Mouse (Mus musculus): ENCODE measurements around the gene Cyb561d1. TPM values are rescaled to one million over a fixed set of nuclear protein-coding genes. Genes with fewer than 3 reads are reported as not detected.
A peak's percentile ranks its signal among the peaks of the same experiment; 100 is the strongest.

Gene Cyb561d1
- polyA plus RNA-seq, 1 experiment from 2014 or later: 1.8 TPM

- ATAC-seq (ENCODE audit: insufficient number of reproducible peaks, insufficient read depth, low FRiP score, low read depth): no peak
- Histone ChIP-seq H3K9me3 (ENCODE audit: control insufficient read depth, low read length) (no peaks in the 10 kb centered on the region), H3K27ac (replicated peaks in 1 of 2; ENCODE audit: control insufficient read depth in 1 of 2, insufficient read depth in 1 of 2, low read depth in 2 of 2, low read length in 2 of 2) (no peak overlapping the region), H3K9ac (ENCODE audit: low read length) (no peak overlapping the region), H3K27me3 (ENCODE audit: control insufficient read depth, insufficient read depth, low read length) (no peaks in the 10 kb centered on the region), H3K4me1 (ENCODE audit: control insufficient read depth in 2 of 2, insufficient read depth in 2 of 2, low read length in 2 of 2) (peaks cover 3 to 13% of the 10 kb centered on the region in 2 experiments; a peak in 3 of 4 replicates), H3K4me3 (ENCODE audit: control insufficient read depth in 1 of 2, insufficient read depth in 1 of 2, low read depth in 1 of 2, low read length in 2 of 2) (no peak overlapping the region), H3K4me2 (ENCODE audit: low read length) (no peak overlapping the region), H3K36me3 (ENCODE audit: control insufficient read depth, insufficient read depth, low read length) (peaks cover 69% of the 10 kb centered on the region)
- 92% methylated on average over 13 of the region's 13 CpGs for WGBS
Measured at GRCm38 (mm10) chr3:108203212-108203611, 2.2 kb upstream of the Cyb561d1 start.

- ATAC-seq (ENCODE audit: insufficient number of reproducible peaks, insufficient read depth, low FRiP score, low read depth): no peak
- Histone ChIP-seq H3K4me3 (ENCODE audit: control insufficient read depth in 1 of 2, insufficient read depth in 1 of 2, low read depth in 1 of 2, low read length in 2 of 2) (no peak overlapping the region), H3K36me3 (ENCODE audit: control insufficient read depth, insufficient read depth, low read length) (peaks cover 66% of the 10 kb centered on the region), H3K9ac (ENCODE audit: low read length) (no peak overlapping the region), H3K4me2 (ENCODE audit: low read length) (no peak overlapping the region), H3K4me1 (ENCODE audit: control insufficient read depth in 2 of 2, insufficient read depth in 2 of 2, low read length in 2 of 2) (peaks cover 3 to 14% of the 10 kb centered on the region in 2 experiments; a peak in 3 of 4 replicates), H3K27ac (replicated peaks in 1 of 2; ENCODE audit: control insufficient read depth in 1 of 2, insufficient read depth in 1 of 2, low read depth in 2 of 2, low read length in 2 of 2) (no peak overlapping the region), H3K9me3 (ENCODE audit: control insufficient read depth, low read length) (no peaks in the 10 kb centered on the region), H3K27me3 (ENCODE audit: control insufficient read depth, insufficient read depth, low read length) (no peaks in the 10 kb centered on the region)
Measured at GRCm38 (mm10) chr3:108202506-108202905, 1.5 kb upstream of the Cyb561d1 start.

GRCm38 (mm10) chr3:108199231-108199630, 1.8 kb downstream of the Cyb561d1 start:
- peaks cover 18 to 35% of the 10 kb centered on the region in 2 experiments for H3K4me1 ChIP-seq (ENCODE audit: control insufficient read depth in 2 of 2, insufficient read depth in 2 of 2, low read length in 2 of 2)
- WGBS: 93% methylated on average over 6 of the region's 6 CpGs
- H3K27me3 ChIP-seq (ENCODE audit: control insufficient read depth, insufficient read depth, low read length): no peaks in the 10 kb centered on the region
- H3K9ac ChIP-seq (ENCODE audit: low read length): 0 out of 2 replicates have a peak overlapping the region, but pooled peaks have one; percentile 76
- no peaks in the 10 kb centered on the region for H3K9me3 ChIP-seq (ENCODE audit: control insufficient read depth, low read length)
- H3K36me3 ChIP-seq (ENCODE audit: control insufficient read depth, insufficient read depth, low read length): peaks cover 36% of the 10 kb centered on the region
- no peak overlapping the region for H3K4me2 ChIP-seq (ENCODE audit: low read length)
- no peak overlapping the region for H3K27ac ChIP-seq (replicated peaks in 1 of 2; ENCODE audit: control insufficient read depth in 1 of 2, insufficient read depth in 1 of 2, low read depth in 2 of 2, low read length in 2 of 2)
- ATAC-seq (ENCODE audit: insufficient number of reproducible peaks, insufficient read depth, low FRiP score, low read depth): no peak
- no peak overlapping the region for H3K4me3 ChIP-seq (ENCODE audit: control insufficient read depth in 1 of 2, insufficient read depth in 1 of 2, low read depth in 1 of 2, low read length in 2 of 2)

- no peak overlapping the region for H3K4me3 ChIP-seq (ENCODE audit: control insufficient read depth in 1 of 2, insufficient read depth in 1 of 2, low read depth in 1 of 2, low read length in 2 of 2)
Measured at GRCm38 (mm10) chr3:108197066-108197497, 3.9 kb downstream of the Cyb561d1 start.

GRCm38 (mm10) chr3:108195941-108196590, 4.9 kb downstream of the Cyb561d1 start:
- H3K4me3 ChIP-seq (ENCODE audit: control insufficient read depth in 1 of 2, insufficient read depth in 1 of 2, low read depth in 1 of 2, low read length in 2 of 2): no peak overlapping the region
- no peaks in the 10 kb centered on the region for H3K9me3 ChIP-seq (ENCODE audit: control insufficient read depth, low read length)
- peaks cover 10% of the 10 kb centered on the region; the same call in 1 of the 2 replicates for H3K36me3 ChIP-seq (ENCODE audit: control insufficient read depth, insufficient read depth, low read length)
- WGBS: 57% methylated on average over 7 of the region's 7 CpGs
- H3K9ac ChIP-seq (ENCODE audit: low read length): no peak overlapping the region
- H3K27ac ChIP-seq (replicated peaks in 1 of 2; ENCODE audit: control insufficient read depth in 1 of 2, insufficient read depth in 1 of 2, low read depth in 2 of 2, low read length in 2 of 2): peak overlapping the region in 1 of 2 experiments; percentile 27; a peak in 1 of 4 replicates
- ATAC-seq (ENCODE audit: insufficient number of reproducible peaks, insufficient read depth, low FRiP score, low read depth): no peak
- no peaks in the 10 kb centered on the region for H3K27me3 ChIP-seq (ENCODE audit: control insufficient read depth, insufficient read depth, low read length)
- H3K4me2 ChIP-seq (ENCODE audit: low read length): no peak overlapping the region
- H3K4me1 ChIP-seq (ENCODE audit: control insufficient read depth in 2 of 2, insufficient read depth in 2 of 2, low read length in 2 of 2): peaks cover 21 to 36% of the 10 kb centered on the region in 2 experiments

More at GRCm38 (mm10) chr3:108197066-108197497, 3.9 kb downstream of the Cyb561d1 start:
- Histone ChIP-seq H3K36me3 (ENCODE audit: control insufficient read depth, insufficient read depth, low read length) (peaks cover 16% of the 10 kb centered on the region; the same call in 1 of the 2 replicates), H3K4me1 (ENCODE audit: control insufficient read depth in 2 of 2, insufficient read depth in 2 of 2, low read length in 2 of 2) (peaks cover 24 to 41% of the 10 kb centered on the region in 2 experiments), H3K9ac (ENCODE audit: low read length) (peak overlapping the region; percentile 26; the same call in 1 of the 2 replicates), H3K4me2 (ENCODE audit: low read length) (peak overlapping the region; percentile 48), H3K27ac (replicated peaks in 1 of 2; ENCODE audit: control insufficient read depth in 1 of 2, insufficient read depth in 1 of 2, low read depth in 2 of 2, low read length in 2 of 2) (no peak overlapping the region), H3K9me3 (ENCODE audit: control insufficient read depth, low read length) (no peaks in the 10 kb centered on the region), H3K27me3 (ENCODE audit: control insufficient read depth, insufficient read depth, low read length) (no peaks in the 10 kb centered on the region)
- 21% methylated on average over 14 of the region's 14 CpGs for WGBS
- no peak for ATAC-seq (ENCODE audit: insufficient number of reproducible peaks, insufficient read depth, low FRiP score, low read depth)

- H3K4me3 ChIP-seq (ENCODE audit: control insufficient read depth in 1 of 2, insufficient read depth in 1 of 2, low read depth in 1 of 2, low read length in 2 of 2): no peak overlapping the region
- ATAC-seq (ENCODE audit: insufficient number of reproducible peaks, insufficient read depth, low FRiP score, low read depth): no peak
- no peaks in the 10 kb centered on the region for H3K9me3 ChIP-seq (ENCODE audit: control insufficient read depth, low read length)
- no peak overlapping the region for H3K4me2 ChIP-seq (ENCODE audit: low read length)
- H3K27me3 ChIP-seq (ENCODE audit: control insufficient read depth, insufficient read depth, low read length): no peaks in the 10 kb centered on the region
- 86% methylated on average over 4 of the region's 4 CpGs for WGBS
- peaks cover 21 to 34% of the 10 kb centered on the region in 2 experiments for H3K4me1 ChIP-seq (ENCODE audit: control insufficient read depth in 2 of 2, insufficient read depth in 2 of 2, low read length in 2 of 2)
- H3K27ac ChIP-seq (replicated peaks in 1 of 2; ENCODE audit: control insufficient read depth in 1 of 2, insufficient read depth in 1 of 2, low read depth in 2 of 2, low read length in 2 of 2): no peak overlapping the region
- no peak overlapping the region for H3K9ac ChIP-seq (ENCODE audit: low read length)
- peaks cover 10% of the 10 kb centered on the region; the same call in 1 of the 2 replicates for H3K36me3 ChIP-seq (ENCODE audit: control insufficient read depth, insufficient read depth, low read length)
Measured at GRCm38 (mm10) chr3:108195287-108195686, 5.7 kb downstream of the Cyb561d1 start.

GRCm38 (mm10) chr3:108193686-108194085, 7.3 kb downstream of the Cyb561d1 start:
- H3K9ac ChIP-seq (ENCODE audit: low read length): no peak overlapping the region; the same call in 1 of the 2 replicates
- H3K4me1 ChIP-seq (ENCODE audit: control insufficient read depth in 2 of 2, insufficient read depth in 2 of 2, low read length in 2 of 2): peaks cover 21 to 28% of the 10 kb centered on the region in 2 experiments
- H3K4me3 ChIP-seq (ENCODE audit: control insufficient read depth in 1 of 2, insufficient read depth in 1 of 2, low read depth in 1 of 2, low read length in 2 of 2): no peak overlapping the region
- H3K27me3 ChIP-seq (ENCODE audit: control insufficient read depth, insufficient read depth, low read length): no peaks in the 10 kb centered on the region
- H3K9me3 ChIP-seq (ENCODE audit: control insufficient read depth, low read length): no peaks in the 10 kb centered on the region
- peaks cover 4% of the 10 kb centered on the region; the same call in 1 of the 2 replicates for H3K36me3 ChIP-seq (ENCODE audit: control insufficient read depth, insufficient read depth, low read length)
- 36% methylated on average over 4 of the region's 4 CpGs for WGBS
- H3K27ac ChIP-seq (replicated peaks in 1 of 2; ENCODE audit: control insufficient read depth in 1 of 2, insufficient read depth in 1 of 2, low read depth in 2 of 2, low read length in 2 of 2): no peak overlapping the region
- no peak overlapping the region for H3K4me2 ChIP-seq (ENCODE audit: low read length)
- no peak for ATAC-seq (ENCODE audit: insufficient number of reproducible peaks, insufficient read depth, low FRiP score, low read depth)

Measured in heart, embryonic 14.5 days (tissue).